Mouse (Mus musculus) MEL (cell line): Measurements from ENCODE around the gene Carm1.

Experiments
- CTCF ChIP-seq, 3 experiments: IDR thresholded peaks in 2 of 3; conservative IDR thresholded peaks in 1 of 3; 2 replicates each; pipeline ENCODE4 v1.5.1; 2011 to 2012; ENCODE audit warnings: low read length in 3 of 3, low read depth in 2 of 3, mild to moderate bottlenecking in 2 of 3, improper control_type of control experiment in 1 of 3, inconsistent platforms in 1 of 3, mixed read lengths in 1 of 3, moderate library complexity in 1 of 3; ENCODE audit not compliant: control insufficient read depth in 1 of 3, insufficient read depth in 1 of 3, poor library complexity in 1 of 3, severe bottlenecking in 1 of 3
- SIN3A ChIP-seq: IDR thresholded peaks from 2 replicates; pipeline ENCODE4 v1.6.1; 2012; ENCODE audit warnings: low read length, improper control_type of control experiment, inconsistent platforms

DNA sequence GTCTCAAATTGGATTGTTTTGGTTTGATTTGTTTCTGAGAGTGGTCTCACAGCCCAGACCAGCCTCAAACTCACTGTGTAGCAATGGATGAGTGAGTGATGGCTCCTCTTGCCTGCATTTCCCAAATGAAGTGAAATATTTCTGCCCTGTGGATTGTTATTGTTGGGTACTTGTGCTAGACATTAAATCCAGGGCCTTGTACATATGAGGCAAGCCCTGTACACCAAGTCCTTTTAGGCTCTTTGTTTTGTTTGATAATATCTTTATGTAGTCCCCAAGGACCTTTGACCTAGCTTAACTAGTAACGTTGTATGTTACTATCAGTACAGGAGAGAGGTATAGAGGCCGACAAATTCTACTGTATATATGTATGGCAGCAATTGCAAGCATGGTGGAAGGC lies 48.1 kb downstream of the Carm1 start:
- TF ChIP-seq SIN3A, result no peak
- no peak for TF ChIP-seq CTCF (IDR thresholded peaks at IDR 0.05 in 2 of 3, conservative IDR thresholded peaks at IDR 0.05 in 1 of 3; ENCODE audit: control insufficient read depth in 1 of 3, insufficient read depth in 1 of 3, low read depth in 2 of 3, low read length in 3 of 3, poor library complexity in 1 of 3, severe bottlenecking in 1 of 3)
